Mouse (Mus musculus) bone marrow macrophage, adult 2 months (primary cell): ENCODE measurements at regions not wholly inside any gene's neighbourhood (a gene's known extent, or its start where the extent isn't known, plus 50 kb on each side); places are given as distances from the start of the nearest gene placed in this dataset.

Experiments
- CTCF ChIP-seq: IDR thresholded peaks from 2 replicates; pipeline ENCODE4 v1.5.1; 2012; ENCODE audit warnings: low read depth, mild to moderate bottlenecking, low read length, moderate library complexity
- POLR2A ChIP-seq: IDR thresholded peaks from 2 replicates; pipeline ENCODE4 v1.6.1; 2012; ENCODE audit warnings: mild to moderate bottlenecking, low read depth, low read length, borderline replicate concordance

GRCm38 (mm10) chr1:137631546-137631945 is 544.0 kb downstream of the Ptprc start:
- TF ChIP-seq CTCF (no peak), POLR2A (no peak)
